Mouse (Mus musculus): ENCODE data around the gene Palm3.
"Not testable (repeated sequence)": the region's sequence is repeated elsewhere in the genome, so short reads cannot be mapped to it uniquely, and the experiment has no call there.

The Palm3 gene

GRCm38 (mm10) chr8:84021096-84021495 is at the start of gene Palm3:
TSS of gene Palm3 (plus strand) at chr8:84021471.
- no peak for DNase-seq (ENCODE audit: low spot score in 2 of 2)

GRCm38 (mm10) chr8:83971661-83972060 is 49.6 kb upstream of the Palm3 start:
- DNase-seq (ENCODE audit: low spot score in 2 of 2), result no peak

- peak; percentile 97 to 98 for DNase-seq (ENCODE audit: low spot score in 2 of 2)
These were observed 48.8 kb upstream of the Palm3 start, which contains the start of gene Prkaca for GRCm38 (mm10) chr8:83972150-83973120. TSS of gene Prkaca (plus strand) at chr8:83972993.

- peak in 1 of 2 experiments; percentile 13 for DNase-seq (ENCODE audit: low spot score in 2 of 2)
These were observed 47.9 kb upstream of the Palm3 start for GRCm38 (mm10) chr8:83973161-83974031.

GRCm38 (mm10) chr8:83974521-83974920 is 46.8 kb upstream of the Palm3 start:
- DNase-seq (ENCODE audit: low spot score in 2 of 2), result no peak

- peak in 1 of 2 experiments; percentile 39 for DNase-seq (ENCODE audit: low spot score in 2 of 2)
These were observed 45.1 kb upstream of the Palm3 start for GRCm38 (mm10) chr8:83976101-83976630.

- DNase-seq (ENCODE audit: low spot score in 2 of 2), result no peak
These were observed 44.4 kb upstream of the Palm3 start for GRCm38 (mm10) chr8:83976779-83977350.

GRCm38 (mm10) chr8:83977646-83978045 is 43.6 kb upstream of the Palm3 start:
- no peak for DNase-seq (ENCODE audit: low spot score in 2 of 2)

GRCm38 (mm10) chr8:83978200-83978599 is 43.1 kb upstream of the Palm3 start:
- DNase-seq (ENCODE audit: low spot score in 2 of 2), result no peak

GRCm38 (mm10) chr8:83980250-83980649 is 41.0 kb upstream of the Palm3 start:
- no peak for DNase-seq (ENCODE audit: low spot score in 2 of 2)

- DNase-seq (ENCODE audit: low spot score in 2 of 2), result no peak
These were observed 40.4 kb upstream of the Palm3 start for GRCm38 (mm10) chr8:83980845-83981244.

GRCm38 (mm10) chr8:83981533-83981932 is 39.7 kb upstream of the Palm3 start:
- DNase-seq (ENCODE audit: low spot score in 2 of 2), result no peak

GRCm38 (mm10) chr8:83982449-83982848 is 38.8 kb upstream of the Palm3 start:
- DNase-seq (ENCODE audit: low spot score in 2 of 2), result no peak

GRCm38 (mm10) chr8:83983222-83983621 is 38.0 kb upstream of the Palm3 start:
- DNase-seq (ENCODE audit: low spot score in 2 of 2), result not testable (repeated sequence)

GRCm38 (mm10) chr8:83989243-83989642 is 32.0 kb upstream of the Palm3 start:
- DNase-seq (ENCODE audit: low spot score in 2 of 2), result no peak

GRCm38 (mm10) chr8:83990170-83990569 is 31.1 kb upstream of the Palm3 start:
- no peak for DNase-seq (ENCODE audit: low spot score in 2 of 2)

GRCm38 (mm10) chr8:83992488-83992887 is 28.8 kb upstream of the Palm3 start:
- no peak for DNase-seq (ENCODE audit: low spot score in 2 of 2)

- DNase-seq (ENCODE audit: low spot score in 2 of 2), result no peak
These were observed 27.2 kb upstream of the Palm3 start for GRCm38 (mm10) chr8:83994030-83994429.

GRCm38 (mm10) chr8:83995973-83996372 is 25.3 kb upstream of the Palm3 start:
- DNase-seq (ENCODE audit: low spot score in 2 of 2), result no peak

- peak; percentile 41 to 61 for DNase-seq (ENCODE audit: low spot score in 2 of 2)
These were observed 24.4 kb upstream of the Palm3 start for GRCm38 (mm10) chr8:83996567-83997505.

All from natural killer cell, adult 2 months (primary cell).